Mouse (Mus musculus): ENCODE data around the gene Mknk2. TPM values are rescaled to one million over a fixed set of nuclear protein-coding genes. Genes with fewer than 3 reads are reported as not detected.

Gene Mknk2
- polyA plus RNA-seq, 1 experiment from 2014 or later: 71.1 TPM

- Histone ChIP-seq H3K27me3 (replicated peaks; ENCODE audit: control insufficient read depth, insufficient read depth, low read length) (no peaks in the 10 kb centered on the region), H3K4me2 (ENCODE audit: low read length) (no peak overlapping the region), H3K4me3 (ENCODE audit: low read depth, low read length) (no peak overlapping the region), H3K9me3 (ENCODE audit: control insufficient read depth, low read length) (no peaks in the 10 kb centered on the region), H3K27ac (ENCODE audit: low read depth) (no peak overlapping the region), H3K4me1 (replicated peaks; ENCODE audit: control insufficient read depth, insufficient read depth, low read length) (peaks cover 5% of the 10 kb centered on the region; the same call in 1 of the 2 replicates), H3K9ac (ENCODE audit: low read length) (no peak overlapping the region), H3K36me3 (ENCODE audit: control insufficient read depth, insufficient read depth, low read length) (peaks cover 25% of the 10 kb centered on the region)
- ATAC-seq (replicated peaks; ENCODE audit: low FRiP score, low TSS enrichment, low read depth): no peak
- DNase-seq (ENCODE audit: low spot score): no peak
- WGBS: 59% methylated on average over 2 of the region's 2 CpGs
These were observed 17.3 kb upstream of the Mknk2 start for GRCm38 (mm10) chr10:80695186-80695585.

GRCm38 (mm10) chr10:80694159-80694938 lies 16.4 kb upstream of the Mknk2 start:
- Histone ChIP-seq H3K27me3 (replicated peaks; ENCODE audit: control insufficient read depth, insufficient read depth, low read length) (no peaks in the 10 kb centered on the region), H3K9ac (ENCODE audit: low read length) (no peak overlapping the region), H3K36me3 (ENCODE audit: control insufficient read depth, insufficient read depth, low read length) (peaks cover 33% of the 10 kb centered on the region), H3K27ac (ENCODE audit: low read depth) (no peak overlapping the region), H3K4me3 (ENCODE audit: low read depth, low read length) (no peak overlapping the region), H3K4me2 (ENCODE audit: low read length) (no peak overlapping the region), H3K9me3 (ENCODE audit: control insufficient read depth, low read length) (no peaks in the 10 kb centered on the region), H3K4me1 (replicated peaks; ENCODE audit: control insufficient read depth, insufficient read depth, low read length) (no peaks in the 10 kb centered on the region)
- DNase-seq (ENCODE audit: low spot score) (no peak), ATAC-seq (replicated peaks; ENCODE audit: low FRiP score, low TSS enrichment, low read depth) (no peak)
- 88% methylated on average over 13 of the region's 13 CpGs for WGBS

- ATAC-seq (replicated peaks; ENCODE audit: low FRiP score, low TSS enrichment, low read depth): no peak
- Histone ChIP-seq H3K27ac (ENCODE audit: low read depth) (no peak overlapping the region), H3K9ac (ENCODE audit: low read length) (no peak overlapping the region), H3K9me3 (ENCODE audit: control insufficient read depth, low read length) (no peaks in the 10 kb centered on the region), H3K4me1 (replicated peaks; ENCODE audit: control insufficient read depth, insufficient read depth, low read length) (no peaks in the 10 kb centered on the region), H3K36me3 (ENCODE audit: control insufficient read depth, insufficient read depth, low read length) (peaks cover 40% of the 10 kb centered on the region), H3K4me2 (ENCODE audit: low read length) (no peak overlapping the region), H3K27me3 (replicated peaks; ENCODE audit: control insufficient read depth, insufficient read depth, low read length) (no peaks in the 10 kb centered on the region), H3K4me3 (ENCODE audit: low read depth, low read length) (no peak overlapping the region)
- DNase-seq (ENCODE audit: low spot score): no peak
- 93% methylated on average over 12 of the region's 12 CpGs for WGBS
These were observed 15.6 kb upstream of the Mknk2 start for GRCm38 (mm10) chr10:80693401-80694045.

GRCm38 (mm10) chr10:80692249-80693165 lies 14.6 kb upstream of the Mknk2 start:
- no peak overlapping the region for H3K27ac ChIP-seq (ENCODE audit: low read depth)
- H3K4me1 ChIP-seq (replicated peaks; ENCODE audit: control insufficient read depth, insufficient read depth, low read length): no peaks in the 10 kb centered on the region
- DNase-seq (ENCODE audit: low spot score) (no peak), ATAC-seq (replicated peaks; ENCODE audit: low FRiP score, low TSS enrichment, low read depth) (no peak)
- H3K9ac ChIP-seq (ENCODE audit: low read length): no peak overlapping the region
- 81% methylated on average over 14 of the region's 14 CpGs for WGBS
- no peaks in the 10 kb centered on the region for H3K27me3 ChIP-seq (replicated peaks; ENCODE audit: control insufficient read depth, insufficient read depth, low read length)
- no peak overlapping the region for H3K4me2 ChIP-seq (ENCODE audit: low read length)
- H3K4me3 ChIP-seq (ENCODE audit: low read depth, low read length): no peak overlapping the region
- peaks cover 42% of the 10 kb centered on the region for H3K36me3 ChIP-seq (ENCODE audit: control insufficient read depth, insufficient read depth, low read length)
- H3K9me3 ChIP-seq (ENCODE audit: control insufficient read depth, low read length): no peaks in the 10 kb centered on the region

- Histone ChIP-seq H3K27ac (ENCODE audit: low read depth) (no peak overlapping the region), H3K27me3 (replicated peaks; ENCODE audit: control insufficient read depth, insufficient read depth, low read length) (no peaks in the 10 kb centered on the region), H3K4me3 (ENCODE audit: low read depth, low read length) (no peak overlapping the region), H3K9me3 (ENCODE audit: control insufficient read depth, low read length) (no peaks in the 10 kb centered on the region), H3K4me2 (ENCODE audit: low read length) (no peak overlapping the region), H3K36me3 (ENCODE audit: control insufficient read depth, insufficient read depth, low read length) (peaks cover 55% of the 10 kb centered on the region), H3K4me1 (replicated peaks; ENCODE audit: control insufficient read depth, insufficient read depth, low read length) (no peaks in the 10 kb centered on the region), H3K9ac (ENCODE audit: low read length) (no peak overlapping the region)
- WGBS: 49% methylated on average over 5 of the region's 5 CpGs
- ATAC-seq (replicated peaks; ENCODE audit: low FRiP score, low TSS enrichment, low read depth) (no peak; the same call in 1 of the 2 replicates), DNase-seq (ENCODE audit: low spot score) (peak; percentile 74)
These were observed 9.9 kb upstream of the Mknk2 start for GRCm38 (mm10) chr10:80687850-80688249.

DNA sequence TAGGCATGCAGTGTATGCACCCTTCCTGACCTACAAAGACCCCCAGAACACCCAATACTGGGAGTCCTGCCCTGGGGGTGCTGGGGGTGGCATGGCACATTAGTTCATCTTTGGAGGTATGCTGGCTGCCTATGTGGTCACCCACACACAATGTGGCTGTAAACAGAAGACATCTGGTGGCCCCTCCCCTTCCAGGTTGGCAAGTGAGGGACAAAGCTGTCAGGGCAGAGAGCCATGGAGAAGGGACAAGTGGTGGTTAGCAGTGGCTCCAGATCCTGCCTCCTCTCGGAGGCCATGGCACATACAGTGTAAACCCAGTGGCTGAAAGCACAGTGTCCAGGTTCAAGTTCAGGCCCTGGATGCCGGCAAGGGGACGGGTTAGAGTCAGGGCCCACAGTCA lies 8.7 kb upstream of the Mknk2 start:
- Histone ChIP-seq H3K4me3 (ENCODE audit: low read depth, low read length) (no peak overlapping the region), H3K9ac (ENCODE audit: low read length) (no peak overlapping the region)

GRCm38 (mm10) chr10:80684984-80685383 lies 7.1 kb upstream of the Mknk2 start:
- 82% methylated on average over 4 of the region's 4 CpGs for WGBS
- H3K27me3 ChIP-seq (replicated peaks; ENCODE audit: control insufficient read depth, insufficient read depth, low read length): no peaks in the 10 kb centered on the region
- DNase-seq (ENCODE audit: low spot score): no peak
- ATAC-seq (replicated peaks; ENCODE audit: low FRiP score, low TSS enrichment, low read depth): no peak
- no peak overlapping the region for H3K4me2 ChIP-seq (ENCODE audit: low read length)
- H3K36me3 ChIP-seq (ENCODE audit: control insufficient read depth, insufficient read depth, low read length): peaks cover 40% of the 10 kb centered on the region
- no peak overlapping the region for H3K27ac ChIP-seq (ENCODE audit: low read depth)
- no peaks in the 10 kb centered on the region for H3K9me3 ChIP-seq (ENCODE audit: control insufficient read depth, low read length)
- no peaks in the 10 kb centered on the region for H3K4me1 ChIP-seq (replicated peaks; ENCODE audit: control insufficient read depth, insufficient read depth, low read length)
- H3K9ac ChIP-seq (ENCODE audit: low read length): no peak overlapping the region
- H3K4me3 ChIP-seq (ENCODE audit: low read depth, low read length): no peak overlapping the region

More for the DNA sequence above, 8.7 kb upstream of the Mknk2 start:
- Histone ChIP-seq H3K9me3 (ENCODE audit: control insufficient read depth, low read length) (no peaks in the 10 kb centered on the region), H3K4me2 (ENCODE audit: low read length) (no peak overlapping the region), H3K36me3 (ENCODE audit: control insufficient read depth, insufficient read depth, low read length) (peaks cover 54% of the 10 kb centered on the region), H3K27me3 (replicated peaks; ENCODE audit: control insufficient read depth, insufficient read depth, low read length) (no peaks in the 10 kb centered on the region), H3K4me1 (replicated peaks; ENCODE audit: control insufficient read depth, insufficient read depth, low read length) (no peaks in the 10 kb centered on the region), H3K27ac (ENCODE audit: low read depth) (no peak overlapping the region)
- ATAC-seq (replicated peaks; ENCODE audit: low FRiP score, low TSS enrichment, low read depth) (no peak), DNase-seq (ENCODE audit: low spot score) (no peak)
- WGBS: 94% methylated on average over 3 of the region's 3 CpGs

- H3K4me1 ChIP-seq (replicated peaks; ENCODE audit: control insufficient read depth, insufficient read depth, low read length): no peaks in the 10 kb centered on the region
- no peak overlapping the region for H3K27ac ChIP-seq (ENCODE audit: low read depth)
- H3K9ac ChIP-seq (ENCODE audit: low read length): no peak overlapping the region
- no peaks in the 10 kb centered on the region for H3K9me3 ChIP-seq (ENCODE audit: control insufficient read depth, low read length)
- 59% methylated on average over 6 of the region's 6 CpGs for WGBS
- H3K27me3 ChIP-seq (replicated peaks; ENCODE audit: control insufficient read depth, insufficient read depth, low read length): no peaks in the 10 kb centered on the region
- no peak for ATAC-seq (replicated peaks; ENCODE audit: low FRiP score, low TSS enrichment, low read depth)
- H3K4me2 ChIP-seq (ENCODE audit: low read length): no peak overlapping the region
- DNase-seq (ENCODE audit: low spot score): no peak
- H3K4me3 ChIP-seq (ENCODE audit: low read depth, low read length): no peak overlapping the region
- peaks cover 32% of the 10 kb centered on the region for H3K36me3 ChIP-seq (ENCODE audit: control insufficient read depth, insufficient read depth, low read length)
These were observed 6.3 kb upstream of the Mknk2 start for GRCm38 (mm10) chr10:80684214-80684613.
